Mouse (Mus musculus): ENCODE measurements around the gene Ppp1r32. TPM values are rescaled to one million over a fixed set of nuclear protein-coding genes. Genes with fewer than 3 reads are reported as not detected.

Gene Ppp1r32
- polyA plus RNA-seq, 1 experiment from 2014 or later, result 0.17 TPM

DNA sequence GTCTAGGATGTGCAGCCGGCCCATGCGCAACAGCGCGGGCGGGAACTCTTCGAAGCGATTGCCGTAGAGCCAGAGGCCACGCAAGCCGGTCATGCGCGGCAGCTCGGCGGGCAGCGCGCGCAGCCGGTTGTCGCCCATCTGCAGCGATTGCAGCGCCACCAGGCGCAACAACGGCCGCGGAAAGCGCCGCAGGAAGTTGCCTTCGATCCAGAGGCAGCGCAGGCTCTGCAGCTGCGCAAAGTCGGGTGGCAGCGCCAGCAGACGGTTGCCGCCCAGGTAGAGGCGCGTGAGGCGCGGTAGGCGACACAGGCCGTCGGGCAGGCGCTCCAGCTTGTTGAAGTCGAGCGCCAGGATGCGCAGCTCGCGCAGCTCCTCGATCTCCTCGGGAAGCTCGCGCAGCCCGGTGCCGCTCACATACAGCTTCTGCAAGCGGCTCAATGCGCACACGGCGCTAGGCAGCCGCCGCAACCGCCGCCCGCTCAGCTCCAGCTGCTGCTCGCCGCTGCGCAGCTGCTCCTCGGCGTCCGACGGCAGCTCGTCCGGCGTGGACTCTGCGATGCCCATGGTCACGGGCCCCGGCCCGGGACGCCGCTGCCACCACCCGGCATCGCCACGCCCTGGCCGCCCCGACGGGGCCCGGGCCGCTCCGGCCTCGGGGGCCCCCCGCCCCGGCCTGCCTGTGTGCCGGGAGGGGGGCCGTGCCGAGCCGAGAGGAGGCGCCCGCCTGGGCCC lies 25.8 kb downstream of the Ppp1r32 start, which contains the start of gene Lrrc10b:
Gene Lrrc10b (minus strand): TSS at position 722 of the 732 bp plus-strand sequence.
- Histone ChIP-seq H3K9me3 (ENCODE audit: control insufficient read depth, low read depth, low read length) (no peaks in the 10 kb centered on the region), H3K36me3 (ENCODE audit: control insufficient read depth, insufficient read depth, low read length) (no peaks in the 10 kb centered on the region), H3K4me2 (replicated peaks; ENCODE audit: low read depth, low read length) (peak within 1 kb of the TSS; percentile 75), H3K27ac (ENCODE audit: low read length) (no peak within 1 kb of the TSS), H3K27me3 (ENCODE audit: control insufficient read depth, insufficient read depth, low read length) (peaks cover 29% of the 10 kb centered on the region), H3K4me3 (ENCODE audit: low read depth, low read length) (peak within 1 kb of the TSS; percentile 43), H3K4me1 (ENCODE audit: control insufficient read depth, insufficient read depth, low read length) (no peaks in the 10 kb centered on the region; the same call in 1 of the 2 replicates), H3K9ac (replicated peaks; ENCODE audit: low read depth, low read length) (peak within 1 kb of the TSS; percentile 10; the same call in 1 of the 2 replicates)
- peak; percentile 30; the same call in 1 of the 2 replicates for ATAC-seq (ENCODE audit: insufficient number of reproducible peaks, insufficient read depth, low FRiP score, low read depth)
- WGBS, result under 1% methylated on average over 95 of the region's 96 CpGs

DNA sequence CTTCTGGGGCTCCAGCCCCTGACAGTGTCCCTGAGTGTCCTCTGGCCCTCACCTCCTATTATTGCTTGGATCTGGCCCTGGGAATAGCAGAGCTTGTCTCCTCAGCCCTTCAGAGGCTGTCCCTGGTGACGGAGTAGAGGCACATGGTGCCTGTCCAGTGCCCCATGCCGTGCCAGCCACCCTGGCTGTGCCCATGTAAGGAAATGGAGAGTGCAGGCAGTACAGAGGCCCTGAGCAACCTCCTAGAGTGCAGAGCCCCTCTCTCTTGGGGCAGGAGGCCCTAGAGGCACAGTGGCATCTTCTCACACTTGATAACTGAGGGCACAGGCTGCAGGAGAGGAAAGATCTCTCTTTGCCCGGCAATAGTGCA lies 27.3 kb downstream of the Ppp1r32 start:
- ATAC-seq (ENCODE audit: insufficient number of reproducible peaks, insufficient read depth, low FRiP score, low read depth), result no peak
- 77% methylated on average over 3 of the region's 3 CpGs for WGBS
- Histone ChIP-seq H3K4me3 (ENCODE audit: low read depth, low read length) (no peak overlapping the region), H3K9me3 (ENCODE audit: control insufficient read depth, low read depth, low read length) (no peaks in the 10 kb centered on the region), H3K4me1 (ENCODE audit: control insufficient read depth, insufficient read depth, low read length) (no peaks in the 10 kb centered on the region; the same call in 1 of the 2 replicates), H3K9ac (replicated peaks; ENCODE audit: low read depth, low read length) (no peak overlapping the region), H3K27me3 (ENCODE audit: control insufficient read depth, insufficient read depth, low read length) (peaks cover 29% of the 10 kb centered on the region), H3K4me2 (replicated peaks; ENCODE audit: low read depth, low read length) (no peak overlapping the region), H3K36me3 (ENCODE audit: control insufficient read depth, insufficient read depth, low read length) (no peaks in the 10 kb centered on the region), H3K27ac (ENCODE audit: low read length) (no peak overlapping the region)

DNA sequence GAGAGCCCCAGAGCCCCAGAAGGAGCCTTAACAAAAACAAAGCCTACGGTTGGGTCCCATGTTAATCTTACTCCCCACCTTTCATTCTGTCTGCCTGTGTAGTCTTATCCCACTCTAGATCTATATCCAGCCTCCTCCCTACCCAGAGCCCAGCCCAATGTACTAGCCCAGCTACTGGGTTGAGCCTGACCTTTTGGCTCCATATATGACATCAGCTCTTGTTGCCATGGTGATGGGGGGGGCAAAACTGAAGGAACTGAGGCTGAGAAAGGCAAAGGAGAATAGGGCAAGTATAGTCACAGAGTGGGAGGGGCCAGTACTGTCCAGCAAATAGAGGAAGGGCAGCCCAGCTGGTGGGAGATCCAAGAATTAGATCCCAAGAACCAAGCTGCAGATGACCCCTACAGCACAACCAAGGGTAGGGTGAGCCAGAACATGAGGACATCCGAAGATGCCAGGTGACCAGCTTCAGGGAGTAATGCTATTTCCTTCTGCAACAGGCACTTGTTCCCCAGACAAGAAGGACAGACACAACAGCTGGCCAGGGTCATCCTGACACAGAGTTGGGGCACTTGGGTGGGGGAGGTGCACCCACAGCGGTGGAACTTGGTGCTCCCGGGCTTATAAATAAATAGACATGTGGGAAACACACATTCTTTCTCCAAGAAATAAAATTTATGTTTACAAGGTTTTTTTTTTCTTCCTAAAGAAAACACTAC lies 27.9 kb downstream of the Ppp1r32 start:
- H3K36me3 ChIP-seq (ENCODE audit: control insufficient read depth, insufficient read depth, low read length), result no peaks in the 10 kb centered on the region
- WGBS, result 50% methylated on average over 4 of the region's 4 CpGs
- H3K4me1 ChIP-seq (ENCODE audit: control insufficient read depth, insufficient read depth, low read length), result no peaks in the 10 kb centered on the region; the same call in 1 of the 2 replicates
- no peak for ATAC-seq (ENCODE audit: insufficient number of reproducible peaks, insufficient read depth, low FRiP score, low read depth)
- no peak overlapping the region for H3K4me2 ChIP-seq (replicated peaks; ENCODE audit: low read depth, low read length)
- H3K27me3 ChIP-seq (ENCODE audit: control insufficient read depth, insufficient read depth, low read length), result peaks cover 29% of the 10 kb centered on the region
- H3K4me3 ChIP-seq (ENCODE audit: low read depth, low read length), result no peak overlapping the region
- H3K9ac ChIP-seq (replicated peaks; ENCODE audit: low read depth, low read length), result no peak overlapping the region
- no peak overlapping the region for H3K27ac ChIP-seq (ENCODE audit: low read length)
- no peaks in the 10 kb centered on the region for H3K9me3 ChIP-seq (ENCODE audit: control insufficient read depth, low read depth, low read length)

DNA sequence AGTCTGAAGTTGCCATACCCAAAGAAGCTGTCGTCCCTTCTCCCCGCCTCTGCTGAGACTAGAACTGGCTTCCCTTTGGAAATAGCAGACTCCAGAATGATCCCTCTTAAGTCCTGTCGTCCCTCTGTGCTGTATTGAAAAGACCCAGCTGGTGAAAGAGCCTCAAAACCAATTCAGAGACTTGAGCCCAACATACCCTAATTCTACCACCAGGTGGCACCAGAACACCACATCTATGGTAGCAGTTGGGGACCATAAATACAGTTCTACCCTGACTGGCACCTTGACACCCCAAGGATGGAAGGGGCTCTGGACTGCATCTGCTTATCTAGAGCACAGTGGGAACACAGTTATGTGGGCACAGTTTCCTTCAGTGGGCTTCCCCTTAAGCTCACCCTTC lies 33.0 kb downstream of the Ppp1r32 start:
- no peak overlapping the region for H3K27ac ChIP-seq (ENCODE audit: low read length)
- no peaks in the 10 kb centered on the region for H3K9me3 ChIP-seq (ENCODE audit: control insufficient read depth, low read depth, low read length)
- 0 out of 2 replicates have a peak, but pooled peaks cover under 1% of the 10 kb centered on the region for H3K27me3 ChIP-seq (ENCODE audit: control insufficient read depth, insufficient read depth, low read length)
- H3K9ac ChIP-seq (replicated peaks; ENCODE audit: low read depth, low read length), result no peak overlapping the region
- no peak overlapping the region for H3K4me2 ChIP-seq (replicated peaks; ENCODE audit: low read depth, low read length)
- H3K36me3 ChIP-seq (ENCODE audit: control insufficient read depth, insufficient read depth, low read length), result no peaks in the 10 kb centered on the region
- H3K4me1 ChIP-seq (ENCODE audit: control insufficient read depth, insufficient read depth, low read length), result 0 out of 2 replicates have a peak, but pooled peaks cover 4% of the 10 kb centered on the region
- no peak overlapping the region for H3K4me3 ChIP-seq (ENCODE audit: low read depth, low read length)
- 2% methylated on average over 3 of the region's 3 CpGs for WGBS
- peak; percentile 64; the same call in 1 of the 2 replicates for ATAC-seq (ENCODE audit: insufficient number of reproducible peaks, insufficient read depth, low FRiP score, low read depth)

DNA sequence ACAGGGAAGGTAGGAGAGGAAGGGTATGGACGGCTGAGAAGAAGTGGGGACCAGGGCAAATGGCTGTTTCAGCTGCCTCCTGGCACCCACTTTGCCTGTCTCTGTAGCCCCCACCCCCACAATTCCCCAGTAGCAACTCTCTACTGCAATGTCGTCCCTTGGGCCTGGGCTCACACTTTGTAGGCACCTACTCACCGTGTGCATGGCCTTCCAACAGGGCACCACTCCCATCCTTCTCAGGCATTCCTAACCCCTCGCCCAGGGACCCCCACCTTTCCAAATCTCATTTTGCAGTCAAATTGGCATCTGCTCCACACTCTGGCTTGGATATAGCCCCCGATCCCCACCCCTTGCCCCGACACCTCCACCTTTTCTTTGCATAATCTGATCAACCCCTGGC lies 33.5 kb downstream of the Ppp1r32 start:
- H3K27me3 ChIP-seq (ENCODE audit: control insufficient read depth, insufficient read depth, low read length), result no peaks in the 10 kb centered on the region
- no peaks in the 10 kb centered on the region for H3K36me3 ChIP-seq (ENCODE audit: control insufficient read depth, insufficient read depth, low read length)
- no peak overlapping the region for H3K27ac ChIP-seq (ENCODE audit: low read length)
- H3K4me3 ChIP-seq (ENCODE audit: low read depth, low read length), result no peak overlapping the region
- 51% methylated on average over 6 of the region's 6 CpGs for WGBS
- H3K9ac ChIP-seq (replicated peaks; ENCODE audit: low read depth, low read length), result no peak overlapping the region
- no peaks in the 10 kb centered on the region for H3K9me3 ChIP-seq (ENCODE audit: control insufficient read depth, low read depth, low read length)
- 0 out of 2 replicates have a peak, but pooled peaks cover 4% of the 10 kb centered on the region for H3K4me1 ChIP-seq (ENCODE audit: control insufficient read depth, insufficient read depth, low read length)
- no peak for ATAC-seq (ENCODE audit: insufficient number of reproducible peaks, insufficient read depth, low FRiP score, low read depth)
- H3K4me2 ChIP-seq (replicated peaks; ENCODE audit: low read depth, low read length), result no peak overlapping the region

DNA sequence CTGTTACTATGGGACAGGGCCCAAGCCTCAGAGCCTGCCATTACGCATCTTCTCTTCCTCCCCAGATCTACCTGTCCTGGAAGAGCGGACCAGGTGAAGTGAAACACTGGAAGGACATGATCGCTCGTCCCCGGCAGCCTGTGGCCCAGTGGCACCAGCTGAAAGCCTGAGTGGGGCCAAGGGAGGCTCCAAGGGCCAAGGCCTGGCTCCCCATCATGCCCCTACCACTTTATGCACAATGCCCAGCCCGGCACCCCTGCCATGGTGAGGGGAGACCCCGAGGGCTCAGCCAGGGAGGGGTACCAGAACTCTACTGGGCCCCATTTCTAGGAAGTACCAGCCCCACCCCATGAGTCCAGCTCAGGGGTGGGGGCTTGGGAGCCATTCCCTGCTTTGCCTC lies 34.5 kb downstream of the Ppp1r32 start:
- H3K4me2 ChIP-seq (replicated peaks; ENCODE audit: low read depth, low read length), result no peak overlapping the region
- no peaks in the 10 kb centered on the region for H3K27me3 ChIP-seq (ENCODE audit: control insufficient read depth, insufficient read depth, low read length)
- 88% methylated on average over 7 of the region's 7 CpGs for WGBS
- H3K27ac ChIP-seq (ENCODE audit: low read length), result no peak overlapping the region
- no peak overlapping the region for H3K9ac ChIP-seq (replicated peaks; ENCODE audit: low read depth, low read length)
- H3K36me3 ChIP-seq (ENCODE audit: control insufficient read depth, insufficient read depth, low read length), result no peaks in the 10 kb centered on the region
- no peak for ATAC-seq (ENCODE audit: insufficient number of reproducible peaks, insufficient read depth, low FRiP score, low read depth)
- H3K4me3 ChIP-seq (ENCODE audit: low read depth, low read length), result no peak overlapping the region
- 0 out of 2 replicates have a peak, but pooled peaks cover 4% of the 10 kb centered on the region for H3K4me1 ChIP-seq (ENCODE audit: control insufficient read depth, insufficient read depth, low read length)
- H3K9me3 ChIP-seq (ENCODE audit: control insufficient read depth, low read depth, low read length), result no peaks in the 10 kb centered on the region

DNA sequence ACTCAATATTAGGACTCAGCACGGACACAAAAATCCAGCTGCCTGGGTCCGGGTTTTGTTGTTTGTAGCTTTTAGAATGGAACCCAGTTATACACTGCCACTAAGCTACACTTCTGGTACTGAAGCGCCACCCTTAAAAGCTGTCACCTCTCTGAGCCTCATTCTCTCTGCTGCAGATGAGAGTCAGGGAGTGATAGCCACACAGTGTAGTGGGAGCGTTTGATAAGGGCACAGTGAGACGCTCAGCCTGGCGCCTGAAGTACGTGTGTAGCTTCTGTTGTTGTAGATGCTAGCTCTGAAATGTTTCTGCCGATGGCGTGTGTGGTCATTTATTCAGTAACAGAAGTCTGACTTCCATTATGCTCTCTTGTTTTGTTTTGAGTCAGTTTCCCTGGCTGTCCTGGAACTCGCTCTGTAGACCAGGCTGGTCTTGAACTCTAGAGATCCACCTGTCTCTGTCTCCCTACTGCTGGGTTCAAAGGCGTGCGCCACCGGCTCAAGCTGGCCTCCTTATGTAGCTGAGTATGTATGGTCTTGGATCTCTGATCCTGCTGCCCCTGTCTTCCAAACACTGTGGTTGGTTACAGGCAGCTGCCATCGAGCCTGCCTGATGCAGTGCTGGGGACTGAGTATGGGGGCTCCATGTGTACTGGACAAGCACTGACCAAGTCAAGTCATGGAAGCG lies 37.9 kb downstream of the Ppp1r32 start:
- Histone ChIP-seq H3K27ac (ENCODE audit: low read length) (no peak overlapping the region), H3K36me3 (ENCODE audit: control insufficient read depth, insufficient read depth, low read length) (no peaks in the 10 kb centered on the region), H3K4me3 (ENCODE audit: low read depth, low read length) (no peak overlapping the region), H3K27me3 (ENCODE audit: control insufficient read depth, insufficient read depth, low read length) (no peaks in the 10 kb centered on the region), H3K4me1 (ENCODE audit: control insufficient read depth, insufficient read depth, low read length) (0 out of 2 replicates have a peak, but pooled peaks cover 4% of the 10 kb centered on the region), H3K9ac (replicated peaks; ENCODE audit: low read depth, low read length) (no peak overlapping the region), H3K4me2 (replicated peaks; ENCODE audit: low read depth, low read length) (no peak overlapping the region), H3K9me3 (ENCODE audit: control insufficient read depth, low read depth, low read length) (no peaks in the 10 kb centered on the region)
- no peak for ATAC-seq (ENCODE audit: insufficient number of reproducible peaks, insufficient read depth, low FRiP score, low read depth)
- 89% methylated on average over 15 of the region's 15 CpGs for WGBS

DNA sequence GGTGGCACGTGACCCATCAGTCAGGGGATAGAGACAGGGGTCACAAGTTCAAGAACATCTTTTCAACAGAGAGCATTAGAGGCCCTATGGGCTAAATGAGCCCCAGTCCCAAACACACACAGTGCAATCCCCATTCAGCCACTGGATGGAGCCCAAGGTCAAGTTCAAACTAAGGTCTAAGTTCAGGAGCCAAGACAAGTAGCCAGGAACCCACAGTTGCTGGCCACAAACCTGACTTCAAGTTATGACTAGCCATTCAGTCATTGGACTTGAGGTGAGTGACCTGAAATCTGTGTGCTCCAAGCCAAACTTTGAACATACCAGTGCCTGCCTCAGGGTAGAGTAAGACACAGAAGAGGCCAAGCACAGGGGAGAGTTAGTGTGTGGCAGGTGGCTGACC lies 45.2 kb downstream of the Ppp1r32 start:
- H3K4me3 ChIP-seq (ENCODE audit: low read depth, low read length), result no peak overlapping the region
- H3K4me2 ChIP-seq (replicated peaks; ENCODE audit: low read depth, low read length), result no peak overlapping the region
- no peaks in the 10 kb centered on the region for H3K9me3 ChIP-seq (ENCODE audit: control insufficient read depth, low read depth, low read length)
- H3K36me3 ChIP-seq (ENCODE audit: control insufficient read depth, insufficient read depth, low read length), result no peaks in the 10 kb centered on the region
- H3K27me3 ChIP-seq (ENCODE audit: control insufficient read depth, insufficient read depth, low read length), result no peaks in the 10 kb centered on the region
- ATAC-seq (ENCODE audit: insufficient number of reproducible peaks, insufficient read depth, low FRiP score, low read depth), result no peak
- WGBS, result 58% methylated on average over 1 of the region's 1 CpGs
- H3K4me1 ChIP-seq (ENCODE audit: control insufficient read depth, insufficient read depth, low read length), result no peaks in the 10 kb centered on the region
- no peak overlapping the region for H3K9ac ChIP-seq (replicated peaks; ENCODE audit: low read depth, low read length)
- H3K27ac ChIP-seq (ENCODE audit: low read length), result no peak overlapping the region
